Comparison of ENCODE assay signal across 14 mouse cellular contexts in genomic region chr13:49357367-49358026, GRCm38 (mm10).
"Had no signal": no experiment of that assay in that cellular context is flagged by ENCODE, and none has a peak within 500 bp of the region (broad histone marks: within the 10 kb centered on the region; RNA-seq: fewer than 3 reads in every experiment).

No protein-coding gene starts in this region.

- H3K4me3 ChIP-seq: layer of hippocampus, adult 2 months; limb, embryonic 13.5 days; midbrain, embryonic 15.5 days; neural tube, embryonic 13.5 days; stomach, embryonic 15.5 days had no signal

- H3K36me3 ChIP-seq: midbrain, embryonic 15.5 days; stomach, embryonic 15.5 days had no signal

- H3K27me3 ChIP-seq: limb, embryonic 13.5 days; midbrain, embryonic 15.5 days; neural tube, embryonic 13.5 days; stomach, embryonic 15.5 days had no signal

- H3K27ac ChIP-seq: kidney, postnatal 0 days; layer of hippocampus, adult 2 months; limb, embryonic 13.5 days; liver, embryonic 14.5 days; midbrain, embryonic 15.5 days; neural tube, embryonic 13.5 days; stomach, embryonic 15.5 days had no signal

- DNase-seq: kidney, adult 9 months; kidney, postnatal 36 days; left cerebral cortex, postnatal 4 days; lung, adult 18-20 months; retina, postnatal 1 day; right cerebral cortex, postnatal 4 days; thymus, postnatal 36 days had no signal

- H3K9me3 ChIP-seq: limb, embryonic 13.5 days; midbrain, embryonic 15.5 days; neural tube, embryonic 13.5 days; stomach, embryonic 15.5 days had no signal
